Mouse (Mus musculus) stomach, embryonic 16.5 days (tissue): ENCODE results near the gene Abhd12. TPM values are rescaled to one million over a fixed set of nuclear protein-coding genes. Genes with fewer than 3 reads are reported as not detected.

Experiments used
- ATAC-seq: fragments of 200-750 bp; cut with Nextera tagmentation; 2 replicates; pipeline ENCODE4 v1.8.0; 2017; ENCODE audit warnings: moderate number of reproducible peaks, moderate TSS enrichment; ENCODE audit not compliant: insufficient read depth, low FRiP score
- H3K27ac ChIP-seq: fragments of 300-500 bp; sonication (generic); 2 replicates; pipeline ENCODE4 v1.5.1; 2014; ENCODE audit warnings: low read length
- H3K27me3 ChIP-seq: fragments of 300-500 bp; sonication (generic); 2 replicates; pipeline ENCODE4 v1.6.1; 2014; ENCODE audit warnings: low read length, control low read depth, mixed read lengths; ENCODE audit not compliant: control insufficient read depth, insufficient read depth
- H3K36me3 ChIP-seq: fragments of 300-500 bp; sonication (generic); 2 replicates; pipeline ENCODE4 v1.6.1; 2014; ENCODE audit warnings: low read length; ENCODE audit not compliant: control insufficient read depth, insufficient read depth
- H3K4me1 ChIP-seq: fragments of 300-500 bp; sonication (generic); 2 replicates; pipeline ENCODE4 v1.6.1; 2014; ENCODE audit warnings: low read length, control low read depth, mixed read lengths; ENCODE audit not compliant: control insufficient read depth, insufficient read depth
- H3K4me2 ChIP-seq: fragments of 300-500 bp; sonication (generic); 2 replicates; pipeline ENCODE4 v1.6.1; 2014; ENCODE audit warnings: low read depth, low read length, mixed read lengths
- H3K4me3 ChIP-seq: fragments of 300-500 bp; sonication (generic); replicated peaks from 2 replicates; pipeline ENCODE4 v1.5.1; 2014; ENCODE audit warnings: mild to moderate bottlenecking, low read length
- H3K9ac ChIP-seq: fragments of 300-500 bp; sonication (generic); 2 replicates; pipeline ENCODE4 v1.6.1; 2014; ENCODE audit warnings: low read length
- H3K9me3 ChIP-seq: fragments of 300-500 bp; sonication (generic); replicated peaks from 2 replicates; pipeline ENCODE4 v1.6.1; 2016; ENCODE audit warnings: low read length, control low read depth; ENCODE audit not compliant: control insufficient read depth
- WGBS: fragments of 180-500 bp; shearing (Covaris S2); extraction: QIAGEN DNeasy Blood & Tissue Kit; methylation state at CpG from one replicate; pipeline ENCODE4 v1.1.7; 2014; 5-methylcytosine and 5-hydroxymethylcytosine counted together
- polyA plus RNA-seq: library from polyadenylated mRNA; unstranded; fragments of >200 nt; fragmentation: Nextera tagmentation; extraction: Ambion mirVana; gene quantifications from 2 replicates; pipeline ENCODE4 v1.2.1, GENCODE M21; 2015

Abhd12 gene
- polyA plus RNA-seq, 1 experiment from 2014 or later: 57.8 TPM

DNA sequence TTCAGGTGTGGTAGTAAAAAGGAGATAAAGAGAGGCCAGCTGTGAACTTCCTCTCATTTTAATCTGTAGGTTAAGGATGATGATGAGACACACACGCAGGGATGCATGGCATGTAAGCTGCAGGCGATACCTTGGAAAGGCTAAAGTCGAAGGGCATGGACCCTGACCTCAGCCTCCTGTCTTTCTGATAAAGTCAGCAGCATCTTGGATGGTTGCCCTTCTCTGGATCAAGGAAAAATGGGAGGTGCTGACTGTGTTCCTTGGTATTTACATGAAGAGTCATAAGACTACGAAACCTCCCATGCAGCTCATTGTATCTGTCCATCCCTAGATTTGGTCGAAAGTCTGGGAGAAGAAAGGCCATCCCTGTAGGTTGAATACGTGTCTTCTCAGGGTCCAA is 4.2 kb downstream of the Abhd12 start:
- no peaks in the 10 kb centered on the region for H3K27me3 ChIP-seq
- no peaks in the 10 kb centered on the region for H3K9me3 ChIP-seq
- no peaks in the 10 kb centered on the region for H3K36me3 ChIP-seq
- H3K27ac ChIP-seq: no peak overlapping the region
- WGBS: 85% methylated on average over 6 of the region's 6 CpGs
- ATAC-seq: no peak
- peaks cover 9% of the 10 kb centered on the region for H3K4me1 ChIP-seq
- H3K4me3 ChIP-seq: no peak overlapping the region
- no peak overlapping the region for H3K4me2 ChIP-seq
- no peak overlapping the region for H3K9ac ChIP-seq

DNA sequence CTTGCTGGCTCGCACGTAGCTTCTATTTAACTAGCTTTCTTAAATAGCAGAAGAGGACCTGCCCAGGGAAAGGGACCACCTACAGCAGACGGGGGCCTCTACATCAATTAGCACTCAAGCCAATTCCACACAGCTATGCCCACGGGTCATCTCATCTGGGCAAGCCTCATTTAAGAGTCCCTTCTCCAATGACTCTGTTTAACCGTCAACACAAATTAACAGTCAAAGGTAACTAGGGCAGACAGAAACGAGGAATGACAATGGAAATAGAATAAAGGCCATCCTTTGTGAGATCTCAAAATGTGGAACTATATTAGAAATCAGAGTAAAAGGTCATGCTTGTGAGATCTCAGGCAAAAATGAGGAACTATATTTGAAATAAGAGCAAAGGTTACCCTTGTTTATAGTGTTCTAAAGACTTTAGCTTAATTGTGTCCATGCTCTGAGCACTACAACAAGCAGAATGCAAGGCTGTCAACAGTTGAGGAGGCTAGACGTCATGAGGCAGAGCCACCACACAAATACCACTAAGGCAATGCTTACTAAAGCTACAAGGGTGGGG is 8.8 kb downstream of the Abhd12 start:
- Histone ChIP-seq H3K9ac (no peak overlapping the region), H3K27ac (no peak overlapping the region), H3K27me3 (no peaks in the 10 kb centered on the region), H3K4me2 (no peak overlapping the region), H3K4me3 (no peak overlapping the region), H3K4me1 (no peaks in the 10 kb centered on the region), H3K36me3 (no peaks in the 10 kb centered on the region), H3K9me3 (no peaks in the 10 kb centered on the region)
- ATAC-seq: no peak
- WGBS: 84% methylated on average over 7 of the region's 7 CpGs

DNA sequence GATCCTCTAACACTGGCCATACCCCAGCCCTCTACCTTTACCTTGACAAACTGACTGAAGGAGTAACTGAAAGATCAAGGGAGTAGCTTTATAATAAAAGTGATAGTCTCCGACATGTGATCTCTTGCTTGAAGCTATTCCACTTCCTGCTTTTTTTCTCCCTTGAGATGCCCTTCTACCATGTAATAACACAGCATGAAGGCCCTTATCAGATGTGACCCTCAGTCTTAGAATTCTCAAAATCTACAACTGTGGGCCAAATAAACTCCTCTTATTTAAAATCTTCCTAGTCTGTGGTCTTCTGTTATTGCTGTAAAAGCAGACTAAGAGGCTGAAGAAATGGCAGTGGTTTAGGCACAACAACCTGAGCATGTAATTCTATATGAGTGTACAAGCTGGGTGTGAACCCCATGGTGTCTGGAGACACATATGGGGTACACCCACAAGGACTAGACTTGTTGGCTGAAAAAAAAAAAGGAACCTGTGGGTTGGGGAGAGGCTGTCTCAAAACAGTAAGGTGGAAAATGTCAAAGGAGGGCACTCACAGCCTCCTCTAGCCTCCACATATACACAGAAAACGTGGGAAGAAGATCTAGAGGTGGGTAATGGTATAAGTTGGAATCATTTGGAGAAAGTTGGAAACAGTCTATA is 9.8 kb downstream of the Abhd12 start:
- WGBS: 83% methylated on average over 2 of the region's 2 CpGs
- H3K9ac ChIP-seq: no peak overlapping the region
- H3K4me1 ChIP-seq: no peaks in the 10 kb centered on the region
- H3K4me2 ChIP-seq: no peak overlapping the region
- no peaks in the 10 kb centered on the region for H3K9me3 ChIP-seq
- H3K27me3 ChIP-seq: no peaks in the 10 kb centered on the region
- H3K36me3 ChIP-seq: no peaks in the 10 kb centered on the region
- no peak overlapping the region for H3K27ac ChIP-seq
- no peak overlapping the region for H3K4me3 ChIP-seq
- ATAC-seq: no peak

DNA sequence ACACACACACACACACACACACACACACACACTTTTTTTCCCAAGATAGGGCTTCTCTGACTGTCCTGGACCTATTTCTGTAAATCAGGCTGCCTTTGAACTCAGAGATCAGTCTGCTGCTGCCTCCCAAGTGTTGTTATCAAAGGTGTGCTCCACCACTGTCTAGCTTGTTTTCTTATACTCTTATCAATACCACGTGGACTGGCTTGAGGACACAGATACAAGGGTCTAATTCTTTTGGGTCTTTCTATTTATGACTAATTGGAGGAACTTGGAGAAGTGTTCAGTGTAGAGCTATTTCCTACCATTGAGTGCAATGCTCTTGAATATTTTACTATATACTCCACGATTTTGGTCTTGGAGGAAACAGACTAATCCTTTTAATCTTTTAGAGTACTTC is 17.2 kb downstream of the Abhd12 start:
- whole genome bisulfite sequencing: 65% methylated on average over 2 of the region's 2 CpGs
- H3K9ac ChIP-seq: no peak overlapping the region
- no peaks in the 10 kb centered on the region for H3K4me1 ChIP-seq
- no peaks in the 10 kb centered on the region for H3K9me3 ChIP-seq
- H3K27me3 ChIP-seq: no peaks in the 10 kb centered on the region
- H3K36me3 ChIP-seq: no peaks in the 10 kb centered on the region
- no peak overlapping the region for H3K27ac ChIP-seq
- no peak overlapping the region for H3K4me2 ChIP-seq
- H3K4me3 ChIP-seq: no peak overlapping the region
- ATAC-seq: no peak

DNA sequence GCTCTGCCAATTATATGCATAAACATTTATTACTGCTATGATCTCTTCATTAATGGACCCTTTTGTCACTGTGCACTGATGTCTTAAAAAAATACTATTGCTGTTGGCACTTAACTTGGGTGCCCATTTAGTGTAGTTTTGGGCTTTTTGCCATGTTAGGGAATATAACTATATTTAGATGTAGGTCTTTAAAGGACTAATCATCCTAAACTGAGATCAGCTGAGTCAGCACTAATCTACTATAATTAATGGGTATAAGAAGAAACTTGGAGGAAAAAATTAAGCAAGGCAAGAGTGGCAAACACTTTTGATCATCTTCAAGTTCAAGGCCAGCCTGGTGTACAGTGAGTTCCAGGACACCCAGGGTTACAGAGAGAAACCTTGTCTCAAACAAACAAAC is 18.2 kb downstream of the Abhd12 start:
- H3K36me3 ChIP-seq: no peaks in the 10 kb centered on the region
- no peak overlapping the region for H3K4me2 ChIP-seq
- H3K9me3 ChIP-seq: no peaks in the 10 kb centered on the region
- H3K9ac ChIP-seq: no peak overlapping the region
- ATAC-seq: no peak
- no peaks in the 10 kb centered on the region for H3K27me3 ChIP-seq
- no peak overlapping the region for H3K4me3 ChIP-seq
- H3K27ac ChIP-seq: no peak overlapping the region
- H3K4me1 ChIP-seq: no peaks in the 10 kb centered on the region

DNA sequence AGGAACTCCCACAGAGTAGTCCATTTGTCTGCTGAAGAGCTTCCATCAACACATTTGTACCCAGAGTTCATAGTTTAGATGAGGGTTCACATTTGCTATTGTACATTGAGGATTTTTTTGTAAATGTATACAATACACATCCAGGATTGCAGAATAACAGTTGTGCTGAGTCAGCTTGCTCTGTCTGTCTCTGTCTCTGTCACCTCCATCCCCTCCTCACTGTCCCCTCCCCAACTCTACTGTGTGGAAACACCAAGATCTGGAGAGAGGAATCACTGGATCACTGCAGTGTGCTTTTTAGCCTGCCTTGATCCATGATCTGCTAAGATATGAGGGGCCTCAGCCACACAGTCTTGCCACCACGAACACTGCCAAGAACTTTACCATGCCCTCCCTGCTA is 18.7 kb downstream of the Abhd12 start:
- Histone ChIP-seq H3K27me3 (no peaks in the 10 kb centered on the region), H3K27ac (no peak overlapping the region), H3K36me3 (no peaks in the 10 kb centered on the region), H3K9ac (no peak overlapping the region), H3K9me3 (no peaks in the 10 kb centered on the region), H3K4me3 (no peak overlapping the region), H3K4me2 (no peak overlapping the region), H3K4me1 (no peaks in the 10 kb centered on the region)
- 76% methylated on average over 1 of the region's 1 CpGs for WGBS
- ATAC-seq: no peak

DNA sequence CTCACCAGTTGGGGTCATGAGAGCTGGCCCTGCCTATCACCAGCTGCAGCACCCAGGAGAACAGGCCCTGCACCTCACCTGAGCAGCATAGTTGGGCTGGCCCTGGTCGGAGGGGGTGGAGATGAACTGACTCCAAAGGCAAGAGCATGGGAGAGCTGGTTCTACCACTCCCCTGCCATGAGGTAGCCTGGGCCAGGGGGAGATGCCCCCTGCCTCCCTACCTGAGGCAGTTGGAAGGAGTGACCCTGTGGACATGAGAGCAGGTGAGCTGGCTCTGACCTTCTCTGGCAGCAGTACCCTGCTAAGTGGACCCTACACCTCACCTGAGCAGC is 19.8 kb downstream of the Abhd12 start:
- no peak overlapping the region for H3K4me3 ChIP-seq
- H3K4me1 ChIP-seq: no peaks in the 10 kb centered on the region
- no peak overlapping the region for H3K4me2 ChIP-seq
- no peak overlapping the region for H3K27ac ChIP-seq
- 77% methylated on average over 1 of the region's 1 CpGs for WGBS
- H3K9ac ChIP-seq: no peak overlapping the region
- no peaks in the 10 kb centered on the region for H3K9me3 ChIP-seq
- peak; percentile 74 for ATAC-seq
- no peaks in the 10 kb centered on the region for H3K27me3 ChIP-seq
- no peaks in the 10 kb centered on the region for H3K36me3 ChIP-seq

DNA sequence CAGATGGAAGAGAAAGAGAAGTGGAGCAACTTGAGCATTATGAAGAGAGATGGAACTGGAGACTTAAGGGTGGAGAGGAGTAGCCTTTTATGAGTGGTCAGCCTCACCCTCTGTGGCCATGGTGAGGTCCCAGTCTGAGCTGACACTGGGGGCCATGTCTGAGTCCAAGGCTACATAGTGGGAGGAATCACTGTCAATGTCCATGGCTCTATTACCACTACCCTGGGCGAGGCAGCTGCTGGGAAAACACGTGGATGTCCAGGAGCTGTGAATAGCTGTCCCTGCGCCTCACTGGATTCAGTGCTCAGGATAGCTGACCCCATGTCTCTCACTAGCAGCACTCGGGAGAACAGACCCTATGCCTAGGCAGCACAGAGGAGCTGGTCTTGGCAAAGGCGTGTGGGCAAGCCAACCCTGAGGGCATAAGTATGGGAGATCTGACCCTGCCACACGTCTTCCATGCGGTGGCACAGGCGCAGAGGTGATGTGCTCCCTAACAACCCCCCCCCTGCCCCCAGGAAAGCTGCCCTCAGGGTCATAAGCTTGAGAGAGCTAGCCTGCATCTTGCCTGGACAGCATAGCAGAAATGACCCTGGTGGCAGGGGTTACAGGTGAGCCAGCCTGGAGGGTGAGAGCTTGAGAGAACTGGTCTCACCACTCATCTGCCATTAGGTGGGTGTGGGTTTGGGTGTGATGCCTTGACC is 20.3 kb downstream of the Abhd12 start:
- Histone ChIP-seq H3K4me3 (no peak overlapping the region), H3K9ac (no peak overlapping the region), H3K27ac (no peak overlapping the region), H3K4me1 (no peaks in the 10 kb centered on the region), H3K27me3 (no peaks in the 10 kb centered on the region), H3K36me3 (no peaks in the 10 kb centered on the region), H3K9me3 (no peaks in the 10 kb centered on the region), H3K4me2 (no peak overlapping the region)
- ATAC-seq: no peak
- WGBS: 90% methylated on average over 8 of the region's 8 CpGs

DNA sequence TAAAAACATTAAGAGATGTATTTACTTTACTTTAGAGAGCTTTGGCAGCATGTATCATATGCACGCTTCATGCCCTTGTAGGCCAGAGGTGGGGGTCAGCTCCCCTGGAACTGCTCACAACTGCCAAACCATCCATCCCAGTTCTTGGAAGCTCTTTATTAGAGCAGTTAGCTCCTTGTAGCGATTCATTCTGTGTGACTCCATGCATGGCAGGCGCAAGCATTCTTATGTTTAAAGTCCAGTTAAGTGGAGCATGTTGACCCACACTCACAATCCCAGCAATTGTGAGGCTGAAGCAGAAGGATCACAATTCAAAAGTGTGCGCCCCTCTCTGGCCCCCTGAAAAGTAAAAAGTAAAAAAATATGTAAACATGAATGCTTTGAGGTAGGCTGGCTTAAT is 27.0 kb downstream of the Abhd12 start:
- Histone ChIP-seq H3K27me3 (no peaks in the 10 kb centered on the region), H3K9me3 (no peaks in the 10 kb centered on the region), H3K4me2 (no peak overlapping the region), H3K9ac (no peak overlapping the region), H3K27ac (no peak overlapping the region), H3K4me1 (no peaks in the 10 kb centered on the region; the same call in 1 of the 2 replicates), H3K4me3 (no peak overlapping the region), H3K36me3 (no peaks in the 10 kb centered on the region)
- ATAC-seq: no peak
- 86% methylated on average over 4 of the region's 4 CpGs for WGBS
